Mouse (Mus musculus): Measurements from ENCODE around the gene Flot2. TPM values are rescaled to one million over a fixed set of nuclear protein-coding genes. Genes with fewer than 3 reads are reported as not detected.
A peak's percentile ranks its signal among the peaks of the same experiment; 100 is the strongest.
"Not testable (repeated sequence)": the region's sequence is repeated elsewhere in the genome, so short reads cannot be mapped to it uniquely, and the experiment has no call there.

Flot2 gene
- polyA plus RNA-seq, 1 experiment from 2014 or later: 56.2 TPM

DNA sequence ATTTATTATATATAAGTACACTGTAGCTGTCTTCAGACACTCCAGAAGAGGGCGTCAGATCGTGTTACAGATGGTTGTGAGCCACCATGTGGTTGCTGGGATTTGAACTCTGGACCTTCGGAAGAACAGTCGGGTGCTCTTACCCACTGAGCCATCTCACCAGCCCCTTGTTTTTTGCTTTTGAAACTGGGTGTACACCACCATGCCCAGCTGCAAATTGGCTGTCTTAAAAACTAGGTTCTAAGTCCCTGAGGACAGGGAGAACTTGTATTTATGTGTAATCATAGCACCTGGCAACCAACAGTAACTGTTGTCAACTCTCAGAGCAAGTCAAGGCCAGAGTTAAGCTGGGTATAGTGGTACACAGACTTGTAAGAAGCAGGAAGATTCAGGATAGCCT is 10.9 kb downstream of the Flot2 start:
- not testable (repeated sequence) for DNase-seq (ENCODE audit: low spot score)
- 95% methylated on average over 4 of the region's 4 CpGs for WGBS
- H3K36me3 ChIP-seq (ENCODE audit: control insufficient read depth, insufficient read depth, low read length): peaks cover 30% of the 10 kb centered on the region

DNA sequence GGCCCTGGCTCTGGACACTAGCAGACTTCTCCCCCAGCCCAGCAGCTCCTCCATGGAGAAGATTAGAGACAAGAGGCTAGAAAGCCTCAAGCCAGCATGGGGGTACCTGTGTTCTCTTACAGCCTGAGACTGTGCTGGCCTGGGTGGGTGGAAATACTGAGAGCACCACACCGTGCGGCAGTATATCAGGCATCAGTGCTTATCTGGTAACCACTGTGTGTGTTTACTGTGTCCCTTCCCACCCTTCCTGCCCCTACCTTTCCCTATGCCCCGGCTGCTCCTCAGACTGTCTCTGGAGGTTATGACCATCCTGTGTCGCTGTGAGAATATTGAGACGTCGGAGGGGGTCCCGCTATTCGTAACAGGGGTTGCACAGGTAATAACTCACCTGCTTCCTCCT is 15.3 kb downstream of the Flot2 start:
- Histone ChIP-seq H3K27ac (ENCODE audit: low read depth, low read length) (no peak overlapping the region), H3K27me3 (replicated peaks; ENCODE audit: control insufficient read depth, insufficient read depth, low read length) (no peaks in the 10 kb centered on the region), H3K4me1 (ENCODE audit: control insufficient read depth, insufficient read depth, low read length) (no peaks in the 10 kb centered on the region), H3K36me3 (ENCODE audit: control insufficient read depth, insufficient read depth, low read length) (peaks cover 73% of the 10 kb centered on the region), H3K9ac (ENCODE audit: low read length) (no peak overlapping the region), H3K4me2 (ENCODE audit: low read length) (no peak overlapping the region), H3K4me3 (ENCODE audit: low read depth, low read length) (no peak overlapping the region), H3K9me3 (replicated peaks; ENCODE audit: control insufficient read depth, low read length) (no peaks in the 10 kb centered on the region)
- WGBS: 95% methylated on average over 8 of the region's 8 CpGs
- ATAC-seq: no peak
- no peak for DNase-seq (ENCODE audit: low spot score)

More for the DNA sequence above, 10.9 kb downstream of the Flot2 start:
- ATAC-seq; H3K27me3 ChIP-seq (replicated peaks; ENCODE audit: control insufficient read depth, insufficient read depth, low read length); H3K4me1 ChIP-seq (ENCODE audit: control insufficient read depth, insufficient read depth, low read length); H3K4me2 ChIP-seq (ENCODE audit: low read length); H3K4me3 ChIP-seq (ENCODE audit: low read depth, low read length); H3K9me3 ChIP-seq (replicated peaks; ENCODE audit: control insufficient read depth, low read length); H3K27ac ChIP-seq (ENCODE audit: low read depth, low read length); H3K9ac ChIP-seq (ENCODE audit: low read length): not testable (repeated sequence)

DNA sequence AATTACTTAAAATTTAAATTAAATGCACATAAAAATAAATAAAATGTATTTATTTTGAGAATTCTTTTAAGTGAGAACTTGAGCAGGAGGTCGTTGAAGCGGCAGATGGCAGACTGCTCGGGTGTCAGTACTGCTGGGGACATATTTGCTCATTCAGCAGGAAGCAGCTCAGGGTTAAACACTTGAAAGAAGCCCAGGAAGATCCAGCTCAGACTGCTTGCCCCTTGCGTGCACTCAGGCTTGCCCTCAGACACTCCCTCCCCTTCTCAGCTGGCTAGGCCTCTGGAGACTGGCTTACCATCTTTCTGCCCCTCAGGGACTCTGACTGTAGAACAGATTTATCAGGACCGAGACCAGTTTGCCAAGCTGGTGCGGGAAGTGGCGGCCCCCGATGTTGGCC is 19.2 kb downstream of the Flot2 start:
- Histone ChIP-seq H3K36me3 (ENCODE audit: control insufficient read depth, insufficient read depth, low read length) (peaks cover 74% of the 10 kb centered on the region), H3K9me3 (replicated peaks; ENCODE audit: control insufficient read depth, low read length) (no peaks in the 10 kb centered on the region), H3K4me1 (ENCODE audit: control insufficient read depth, insufficient read depth, low read length) (no peaks in the 10 kb centered on the region), H3K4me3 (ENCODE audit: low read depth, low read length) (no peak overlapping the region), H3K9ac (ENCODE audit: low read length) (no peak overlapping the region), H3K27ac (ENCODE audit: low read depth, low read length) (no peak overlapping the region), H3K4me2 (ENCODE audit: low read length) (no peak overlapping the region), H3K27me3 (replicated peaks; ENCODE audit: control insufficient read depth, insufficient read depth, low read length) (no peaks in the 10 kb centered on the region)
- no peak for ATAC-seq
- WGBS: 84% methylated on average over 8 of the region's 8 CpGs
- DNase-seq (ENCODE audit: low spot score): no peak

DNA sequence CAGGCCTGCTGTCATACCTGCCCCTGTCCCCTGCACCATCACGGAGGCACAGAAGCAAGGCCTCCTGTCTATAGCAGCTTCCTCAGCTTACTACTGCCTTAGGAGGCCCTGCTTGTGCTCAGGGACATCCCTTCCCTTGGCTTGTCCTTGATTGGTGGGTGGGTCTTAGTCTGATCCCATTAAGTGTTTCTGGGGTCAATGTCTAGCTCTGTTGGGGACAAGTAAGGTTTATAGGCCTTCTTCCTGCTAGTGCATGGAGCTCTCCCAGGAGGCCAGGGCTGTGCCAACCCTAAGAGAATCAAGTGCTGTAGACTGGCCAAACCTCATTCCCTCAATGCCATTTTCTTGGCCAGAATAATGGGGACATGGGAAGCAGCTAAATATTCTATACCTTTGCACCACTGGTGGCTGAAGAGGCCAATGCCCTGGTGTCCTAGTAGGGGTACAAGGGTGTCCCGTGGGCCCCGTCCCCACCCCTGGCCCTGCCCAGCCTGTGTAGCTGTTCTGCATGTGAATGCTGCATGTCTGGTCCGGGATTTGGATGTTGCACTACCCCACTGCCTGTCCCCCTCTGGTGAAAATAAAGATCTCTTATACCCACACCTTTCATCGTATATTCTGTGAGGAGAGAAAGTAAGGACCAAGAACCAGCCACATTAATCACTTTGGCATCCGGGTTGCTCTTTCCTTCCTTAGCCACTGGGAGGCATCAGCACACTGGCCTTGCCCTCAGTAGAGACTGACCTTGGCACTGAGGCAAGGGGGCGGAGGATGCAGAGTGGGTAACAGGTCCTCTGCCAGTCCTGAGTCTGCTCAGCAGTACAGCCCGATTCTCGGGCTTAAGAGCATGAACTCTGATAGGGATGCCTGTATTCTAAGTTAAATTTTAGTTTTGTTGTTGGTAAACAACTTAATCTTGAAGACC is 22.4 kb downstream of the Flot2 start:
- Histone ChIP-seq H3K27me3 (replicated peaks; ENCODE audit: control insufficient read depth, insufficient read depth, low read length) (no peaks in the 10 kb centered on the region), H3K36me3 (ENCODE audit: control insufficient read depth, insufficient read depth, low read length) (peaks cover 51% of the 10 kb centered on the region), H3K27ac (ENCODE audit: low read depth, low read length) (no peak overlapping the region), H3K4me1 (ENCODE audit: control insufficient read depth, insufficient read depth, low read length) (no peaks in the 10 kb centered on the region), H3K4me2 (ENCODE audit: low read length) (no peak overlapping the region), H3K9ac (ENCODE audit: low read length) (no peak overlapping the region), H3K9me3 (replicated peaks; ENCODE audit: control insufficient read depth, low read length) (no peaks in the 10 kb centered on the region), H3K4me3 (ENCODE audit: low read depth, low read length) (no peak overlapping the region)
- peak; percentile 80 for DNase-seq (ENCODE audit: low spot score)
- WGBS: 58% methylated on average over 9 of the region's 9 CpGs
- ATAC-seq: peak; percentile 70; the same call in 1 of the 2 replicates

GRCm38 (mm10) chr11:78062563-78062962 is 24.8 kb downstream of the Flot2 start:
- no peak overlapping the region for H3K9ac ChIP-seq (ENCODE audit: low read length)
- DNase-seq (ENCODE audit: low spot score) (no peak), ATAC-seq (no peak)
- peaks cover 27% of the 10 kb centered on the region for H3K36me3 ChIP-seq (ENCODE audit: control insufficient read depth, insufficient read depth, low read length)
- H3K27me3 ChIP-seq (replicated peaks; ENCODE audit: control insufficient read depth, insufficient read depth, low read length): no peaks in the 10 kb centered on the region
- 96% methylated on average over 1 of the region's 1 CpGs for WGBS
- H3K4me1 ChIP-seq (ENCODE audit: control insufficient read depth, insufficient read depth, low read length): no peaks in the 10 kb centered on the region
- H3K4me2 ChIP-seq (ENCODE audit: low read length): no peak overlapping the region
- H3K9me3 ChIP-seq (replicated peaks; ENCODE audit: control insufficient read depth, low read length): no peaks in the 10 kb centered on the region
- H3K4me3 ChIP-seq (ENCODE audit: low read depth, low read length): no peak overlapping the region
- H3K27ac ChIP-seq (ENCODE audit: low read depth, low read length): no peak overlapping the region

DNA sequence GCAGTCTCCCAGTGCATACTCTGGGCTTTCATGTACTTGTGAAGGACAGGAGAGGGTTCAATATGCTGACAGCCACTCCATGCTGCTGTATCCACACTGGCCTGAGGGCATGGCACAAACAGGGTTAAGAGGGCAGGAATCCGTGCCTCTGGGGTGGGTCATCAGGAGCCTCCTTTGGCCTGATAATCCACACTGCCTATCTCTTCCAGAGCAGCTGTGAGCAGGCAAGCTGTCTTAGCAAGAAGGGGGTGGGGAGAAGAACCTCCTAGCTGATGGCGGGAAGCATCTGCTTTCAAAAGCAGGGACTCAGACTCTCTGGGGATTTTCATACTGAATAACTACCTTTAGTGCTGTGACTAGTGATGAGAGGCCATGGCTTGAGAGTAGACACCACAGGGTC is 28.2 kb downstream of the Flot2 start:
- Histone ChIP-seq H3K36me3 (ENCODE audit: control insufficient read depth, insufficient read depth, low read length) (no peaks in the 10 kb centered on the region), H3K27me3 (replicated peaks; ENCODE audit: control insufficient read depth, insufficient read depth, low read length) (no peaks in the 10 kb centered on the region), H3K4me2 (ENCODE audit: low read length) (no peak overlapping the region), H3K9me3 (replicated peaks; ENCODE audit: control insufficient read depth, low read length) (no peaks in the 10 kb centered on the region), H3K4me1 (ENCODE audit: control insufficient read depth, insufficient read depth, low read length) (no peaks in the 10 kb centered on the region), H3K9ac (ENCODE audit: low read length) (no peak overlapping the region), H3K4me3 (ENCODE audit: low read depth, low read length) (no peak overlapping the region), H3K27ac (ENCODE audit: low read depth, low read length) (no peak overlapping the region)
- ATAC-seq (no peak), DNase-seq (ENCODE audit: low spot score) (no peak)
- 50% methylated on average over 2 of the region's 2 CpGs for WGBS

DNA sequence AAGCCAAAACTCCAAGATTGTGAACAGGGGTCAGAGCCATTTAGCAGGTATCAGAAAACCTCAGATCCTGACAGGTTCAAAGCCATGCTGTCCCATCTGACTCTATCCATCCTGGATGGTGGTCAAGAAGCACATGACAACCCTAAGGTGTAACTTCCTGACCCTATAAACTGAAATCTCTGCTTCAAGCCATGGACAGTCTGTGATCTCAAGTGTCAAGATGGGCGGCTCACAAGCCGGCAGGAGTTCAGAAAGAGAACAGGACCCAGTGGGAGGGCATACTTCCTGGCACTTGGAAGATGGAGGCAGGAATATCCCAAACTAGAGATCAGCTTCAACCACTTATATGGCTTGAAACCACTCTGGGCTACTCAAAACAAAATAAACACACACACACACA is 28.9 kb downstream of the Flot2 start:
- DNase-seq (ENCODE audit: low spot score): no peak
- Histone ChIP-seq H3K4me2 (ENCODE audit: low read length) (no peak overlapping the region), H3K36me3 (ENCODE audit: control insufficient read depth, insufficient read depth, low read length) (no peaks in the 10 kb centered on the region), H3K27me3 (replicated peaks; ENCODE audit: control insufficient read depth, insufficient read depth, low read length) (no peaks in the 10 kb centered on the region), H3K4me1 (ENCODE audit: control insufficient read depth, insufficient read depth, low read length) (no peaks in the 10 kb centered on the region), H3K27ac (ENCODE audit: low read depth, low read length) (no peak overlapping the region), H3K4me3 (ENCODE audit: low read depth, low read length) (no peak overlapping the region), H3K9me3 (replicated peaks; ENCODE audit: control insufficient read depth, low read length) (no peaks in the 10 kb centered on the region), H3K9ac (ENCODE audit: low read length) (no peak overlapping the region)
- ATAC-seq: no peak
- WGBS: 63% methylated on average over 2 of the region's 2 CpGs

DNA sequence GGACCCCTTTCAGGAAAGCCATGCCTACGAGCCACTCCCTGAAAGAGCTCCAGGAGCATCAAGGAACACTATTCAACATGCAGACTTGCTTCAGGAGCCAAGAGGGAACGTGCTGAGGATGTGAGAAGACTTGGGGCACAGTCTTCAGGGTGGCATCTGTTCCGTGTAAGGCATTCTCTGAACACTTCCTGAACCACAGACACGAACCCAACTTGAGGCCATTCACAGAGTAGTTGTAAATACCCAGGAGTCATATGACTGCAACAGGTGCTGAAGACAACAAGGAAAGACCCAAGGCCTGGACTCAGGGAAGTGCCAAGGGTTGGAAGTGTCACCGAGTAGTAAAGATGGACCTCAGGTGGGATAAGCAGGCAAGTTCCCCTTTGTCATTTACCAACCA is 29.8 kb downstream of the Flot2 start:
- WGBS: 80% methylated on average over 5 of the region's 5 CpGs
- DNase-seq (ENCODE audit: low spot score) (no peak), ATAC-seq (no peak)
- H3K4me3 ChIP-seq (ENCODE audit: low read depth, low read length): no peak overlapping the region
- no peak overlapping the region for H3K4me2 ChIP-seq (ENCODE audit: low read length)
- H3K9me3 ChIP-seq (replicated peaks; ENCODE audit: control insufficient read depth, low read length): no peaks in the 10 kb centered on the region
- H3K4me1 ChIP-seq (ENCODE audit: control insufficient read depth, insufficient read depth, low read length): no peaks in the 10 kb centered on the region
- no peak overlapping the region for H3K27ac ChIP-seq (ENCODE audit: low read depth, low read length)
- H3K27me3 ChIP-seq (replicated peaks; ENCODE audit: control insufficient read depth, insufficient read depth, low read length): no peaks in the 10 kb centered on the region
- H3K36me3 ChIP-seq (ENCODE audit: control insufficient read depth, insufficient read depth, low read length): peaks cover 3% of the 10 kb centered on the region
- no peak overlapping the region for H3K9ac ChIP-seq (ENCODE audit: low read length)

DNA sequence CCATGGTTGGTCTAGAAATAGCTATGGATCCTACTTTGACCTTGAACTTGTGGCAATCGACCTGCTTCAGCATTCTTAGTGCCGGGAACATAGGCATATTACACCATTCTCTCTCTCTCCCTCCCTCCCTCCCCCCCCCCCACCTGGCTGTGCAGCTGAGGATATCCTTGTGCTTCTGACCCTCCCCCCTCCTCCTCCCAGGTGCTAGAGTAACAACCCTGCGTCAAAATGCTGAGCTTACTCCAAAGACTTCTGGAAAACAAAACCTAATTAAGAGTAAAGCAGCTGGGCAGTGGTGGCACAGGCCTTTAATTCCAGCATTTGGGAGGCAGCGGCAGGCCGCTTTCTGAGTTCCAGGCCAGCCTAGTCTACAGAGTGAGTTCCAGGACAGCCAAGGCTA is 31.4 kb downstream of the Flot2 start:
- 78% methylated on average over 5 of the region's 5 CpGs for WGBS
- Histone ChIP-seq H3K4me3 (ENCODE audit: low read depth, low read length) (no peak overlapping the region), H3K9me3 (replicated peaks; ENCODE audit: control insufficient read depth, low read length) (no peaks in the 10 kb centered on the region), H3K27me3 (replicated peaks; ENCODE audit: control insufficient read depth, insufficient read depth, low read length) (no peaks in the 10 kb centered on the region), H3K4me1 (ENCODE audit: control insufficient read depth, insufficient read depth, low read length) (no peaks in the 10 kb centered on the region), H3K36me3 (ENCODE audit: control insufficient read depth, insufficient read depth, low read length) (peaks cover 18% of the 10 kb centered on the region), H3K27ac (ENCODE audit: low read depth, low read length) (no peak overlapping the region), H3K9ac (ENCODE audit: low read length) (no peak overlapping the region), H3K4me2 (ENCODE audit: low read length) (no peak overlapping the region)
- ATAC-seq (no peak), DNase-seq (ENCODE audit: low spot score) (no peak)
